Mouse (Mus musculus) hindbrain, postnatal 0 days (tissue): ENCODE measurements around the gene Crebbp. TPM values are rescaled to one million over a fixed set of nuclear protein-coding genes. Genes with fewer than 3 reads are reported as not detected.

Experiments
- ATAC-seq: fragments of 200-750 bp; cut with Nextera tagmentation; 2 replicates; pipeline ENCODE4 v1.8.0; 2017; ENCODE audit warnings: mild to moderate bottlenecking, moderate TSS enrichment, moderate library complexity
- DNase-seq: peaks from one replicate; pipeline ENCODE4 v3.0.0-alpha.2; 2015; ENCODE audit warnings: low spot score
- H3K27ac ChIP-seq: fragments of 300-500 bp; sonication (generic); 2 replicates; pipeline ENCODE4 v1.5.1; 2014; ENCODE audit warnings: mild to moderate bottlenecking
- H3K27me3 ChIP-seq: fragments of 300-500 bp; sonication (generic); 2 replicates; pipeline ENCODE4 v1.6.1; 2014; ENCODE audit warnings: low read length, mixed read lengths; ENCODE audit not compliant: insufficient read depth
- H3K36me3 ChIP-seq: fragments of 300-500 bp; sonication (generic); 2 replicates; pipeline ENCODE4 v1.6.1; 2014; ENCODE audit warnings: low read length, mixed read lengths; ENCODE audit not compliant: insufficient read depth
- H3K4me1 ChIP-seq: fragments of 300-500 bp; sonication (generic); 2 replicates; pipeline ENCODE4 v1.6.1; 2014; ENCODE audit warnings: antibody characterized with exemption, low read length, mixed read lengths; ENCODE audit not compliant: insufficient read depth
- H3K4me2 ChIP-seq: fragments of 300-500 bp; sonication (generic); 2 replicates; pipeline ENCODE4 v1.6.1; 2014; ENCODE audit warnings: low read depth, mild to moderate bottlenecking, low read length, moderate library complexity, mixed read lengths
- H3K4me3 ChIP-seq: fragments of 300-500 bp; sonication (generic); 2 replicates; pipeline ENCODE4 v1.5.1; 2014; ENCODE audit warnings: low read length
- H3K9ac ChIP-seq: fragments of 300-500 bp; sonication (generic); replicated peaks from 2 replicates; pipeline ENCODE4 v1.6.1; 2014; ENCODE audit warnings: mild to moderate bottlenecking, low read length, moderate library complexity, mixed read lengths
- H3K9me3 ChIP-seq: fragments of 300-500 bp; sonication (generic); 2 replicates; pipeline ENCODE4 v1.6.1; 2016; ENCODE audit warnings: low read length, mixed read lengths
- CTCF ChIP-seq: IDR thresholded peaks from 2 replicates; pipeline ENCODE4 v1.5.1; 2016; ENCODE audit warnings: antibody characterized with exemption, control low read depth, low read depth
- WGBS: fragments of 180-500 bp; shearing (Covaris S2); extraction: QIAGEN DNeasy Blood & Tissue Kit; methylation state at CpG from one replicate; pipeline ENCODE4 v1.1.7; 2014; 5-methylcytosine and 5-hydroxymethylcytosine counted together
- polyA plus RNA-seq: library from polyadenylated mRNA; unstranded; fragments of >200 nt; fragmentation: Nextera tagmentation; extraction: Ambion mirVana; gene quantifications from 2 replicates; pipeline ENCODE4 v1.2.1, GENCODE M21; 2015
- total RNA-seq: library from RNA; depleted of rRNA; stranded (reverse); fragments of >200 nt; gene quantifications from 2 replicates; pipeline ENCODE4 v1.2.3, GENCODE M21; 2014

The Crebbp gene
- total and polyA plus RNA-seq, 2 experiments from 2014 or later = 28.3 to 61.6 TPM

DNA sequence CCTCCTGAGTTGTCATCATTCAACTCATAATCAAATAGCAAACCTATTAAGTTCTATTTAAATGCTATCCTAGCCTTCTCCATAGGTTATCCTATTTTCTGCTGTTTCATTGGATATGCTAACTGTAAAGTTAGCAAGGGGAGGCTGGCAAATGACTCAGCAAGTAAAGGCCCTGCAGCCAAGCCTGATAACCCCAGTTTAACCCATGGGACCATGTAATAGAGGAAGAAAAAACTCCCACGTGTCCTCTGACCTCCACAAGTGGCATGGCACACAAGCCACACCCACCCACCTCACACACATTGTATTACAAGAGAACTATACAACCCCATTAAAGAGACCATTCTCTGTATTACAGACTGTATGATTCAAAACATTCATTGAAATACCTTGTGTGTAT is 13.8 kb downstream of the Crebbp start:
- H3K4me3 ChIP-seq = no peak overlapping the region
- DNase-seq (no peak), ATAC-seq (no peak)
- TF ChIP-seq CTCF = no peak
- WGBS = 26% methylated on average over 1 of the region's 1 CpGs
- 0 out of 2 replicates have a peak, but pooled peaks cover 5% of the 10 kb centered on the region for H3K4me1 ChIP-seq
- no peaks in the 10 kb centered on the region for H3K36me3 ChIP-seq
- H3K9me3 ChIP-seq = no peaks in the 10 kb centered on the region
- no peak overlapping the region for H3K9ac ChIP-seq
- H3K4me2 ChIP-seq = no peak overlapping the region
- no peaks in the 10 kb centered on the region for H3K27me3 ChIP-seq
- no peak overlapping the region for H3K27ac ChIP-seq

DNA sequence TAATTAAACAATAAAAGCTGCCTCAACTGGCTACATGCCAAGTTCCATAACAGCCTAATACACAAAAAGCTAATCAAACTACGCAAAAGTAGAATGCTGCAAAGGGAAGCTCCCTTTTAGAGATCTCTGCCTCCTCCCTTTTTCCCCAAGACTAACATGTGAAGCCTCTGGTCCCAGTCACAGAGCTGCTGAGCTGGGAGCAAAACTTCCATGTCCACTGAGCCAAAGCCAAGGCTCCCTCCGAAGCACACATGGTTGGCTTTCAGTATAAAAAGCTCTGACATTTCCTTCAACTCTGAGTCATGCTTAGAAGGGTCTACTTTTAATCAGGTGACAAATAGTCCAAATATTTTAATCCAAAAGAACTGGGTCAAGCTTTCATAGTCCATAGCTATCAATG is 14.2 kb downstream of the Crebbp start:
- Histone ChIP-seq H3K4me1 (0 out of 2 replicates have a peak, but pooled peaks cover 5% of the 10 kb centered on the region), H3K4me2 (no peak overlapping the region), H3K9me3 (no peaks in the 10 kb centered on the region), H3K36me3 (no peaks in the 10 kb centered on the region), H3K4me3 (no peak overlapping the region), H3K27me3 (no peaks in the 10 kb centered on the region), H3K27ac (no peak overlapping the region), H3K9ac (no peak overlapping the region)
- DNase-seq (peak; percentile 12), ATAC-seq (no peak)
- TF ChIP-seq CTCF = no peak
- 40% methylated on average over 2 of the region's 2 CpGs for WGBS

DNA sequence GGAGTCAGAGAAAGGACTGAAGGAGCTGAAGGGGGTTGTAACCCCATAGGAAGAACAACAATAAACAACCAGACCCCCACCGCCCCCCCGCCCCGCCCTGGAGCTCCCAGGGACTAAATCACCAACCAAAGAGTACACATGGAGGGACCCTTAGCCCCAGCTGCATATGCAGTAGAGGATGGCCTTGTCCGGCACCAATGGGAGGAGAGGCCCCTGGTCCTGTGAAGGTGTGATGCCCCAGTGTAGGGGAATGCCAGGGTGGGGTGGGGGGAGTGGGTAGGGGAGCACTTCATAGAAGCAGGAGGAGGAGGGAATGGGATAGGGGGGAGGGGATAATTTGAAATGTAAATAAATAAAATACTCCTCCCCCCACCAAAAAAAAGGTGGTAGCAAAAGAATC is 15.8 kb downstream of the Crebbp start:
- TF ChIP-seq CTCF = no peak
- H3K36me3 ChIP-seq = no peaks in the 10 kb centered on the region
- 97% methylated on average over 4 of the region's 4 CpGs for WGBS
- no peak overlapping the region for H3K27ac ChIP-seq
- H3K4me3 ChIP-seq = no peak overlapping the region
- H3K9ac ChIP-seq = no peak overlapping the region
- H3K27me3 ChIP-seq = no peaks in the 10 kb centered on the region
- 0 out of 2 replicates have a peak, but pooled peaks cover 5% of the 10 kb centered on the region for H3K4me1 ChIP-seq
- ATAC-seq = no peak
- no peaks in the 10 kb centered on the region for H3K9me3 ChIP-seq
- no peak overlapping the region for H3K4me2 ChIP-seq
- DNase-seq = no peak

DNA sequence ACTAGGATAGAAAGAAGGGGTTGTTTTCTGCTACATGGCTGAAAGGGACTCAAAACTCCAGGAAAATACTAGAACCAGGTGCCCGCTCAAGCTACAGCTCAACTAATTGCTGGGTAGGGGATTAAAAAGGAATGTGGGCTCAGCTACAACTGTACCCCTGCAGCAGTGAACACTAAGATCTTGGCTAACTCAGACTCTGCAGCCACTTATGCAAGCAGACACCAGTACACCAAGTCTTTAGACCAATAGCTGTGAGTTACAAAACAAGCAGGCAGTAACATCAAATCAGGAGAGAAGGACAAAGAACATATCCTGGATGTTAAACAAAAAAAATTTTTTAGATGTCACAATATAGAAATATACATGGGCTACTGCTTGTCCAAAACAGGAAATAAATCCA is 23.6 kb downstream of the Crebbp start:
- no peak for DNase-seq
- 95% methylated on average over 1 of the region's 1 CpGs for WGBS
- no peak for TF ChIP-seq CTCF

DNA sequence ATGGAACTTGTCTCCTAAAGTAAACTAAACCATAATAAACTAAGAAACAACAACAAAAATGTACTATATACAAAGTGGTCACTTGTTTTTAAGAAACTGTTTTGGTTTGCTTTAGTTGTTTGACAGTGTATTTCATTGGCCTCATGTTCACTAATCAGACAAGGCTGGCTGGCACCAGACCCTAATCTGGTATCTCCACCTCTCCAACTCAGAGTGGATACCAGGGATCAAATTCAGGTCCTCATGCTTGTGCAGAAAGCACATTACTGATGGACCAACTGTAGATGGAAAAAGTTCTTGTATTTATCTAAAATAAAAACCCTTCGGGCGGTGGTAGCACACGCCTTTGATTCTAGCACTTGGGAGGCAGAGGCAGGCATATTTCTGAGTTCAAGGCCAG is 38.7 kb downstream of the Crebbp start:
- no peaks in the 10 kb centered on the region for H3K9me3 ChIP-seq
- peaks cover 15% of the 10 kb centered on the region for H3K36me3 ChIP-seq
- H3K27ac ChIP-seq = no peak overlapping the region
- DNase-seq = no peak
- H3K4me1 ChIP-seq = no peaks in the 10 kb centered on the region
- no peaks in the 10 kb centered on the region for H3K27me3 ChIP-seq
- H3K4me3 ChIP-seq = no peak overlapping the region
- no peak overlapping the region for H3K9ac ChIP-seq
- no peak for TF ChIP-seq CTCF
- ATAC-seq = no peak
- 98% methylated on average over 3 of the region's 3 CpGs for WGBS
- no peak overlapping the region for H3K4me2 ChIP-seq

More for the DNA sequence above, 23.6 kb downstream of the Crebbp start:
- H3K9ac ChIP-seq = no peak overlapping the region
- no peaks in the 10 kb centered on the region for H3K27me3 ChIP-seq
- H3K9me3 ChIP-seq = no peaks in the 10 kb centered on the region
- H3K4me1 ChIP-seq = no peaks in the 10 kb centered on the region
- H3K36me3 ChIP-seq = no peaks in the 10 kb centered on the region
- H3K27ac ChIP-seq = no peak overlapping the region
- no peak for ATAC-seq
- H3K4me2 ChIP-seq = no peak overlapping the region
- H3K4me3 ChIP-seq = no peak overlapping the region

DNA sequence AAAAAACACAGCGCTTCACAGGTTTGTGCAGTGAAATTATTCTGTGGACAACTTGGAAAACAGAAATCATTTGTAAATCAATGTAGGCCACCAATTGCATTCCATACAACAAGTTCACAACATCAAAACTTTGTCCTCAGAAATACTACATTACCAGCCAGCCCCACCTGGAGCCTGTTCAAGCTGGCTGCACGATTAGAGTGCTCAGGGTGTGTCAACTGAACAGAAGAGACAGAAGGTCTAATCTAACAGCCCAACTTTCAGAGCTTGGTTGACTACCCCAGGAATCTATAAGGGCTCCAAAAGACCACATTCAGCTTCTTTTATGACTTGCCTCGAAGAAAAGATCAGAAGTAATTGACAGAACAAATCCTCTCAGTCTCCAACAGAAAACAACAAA is 44.3 kb downstream of the Crebbp start:
- no peak for TF ChIP-seq CTCF
- 73% methylated on average over 3 of the region's 3 CpGs for WGBS

DNA sequence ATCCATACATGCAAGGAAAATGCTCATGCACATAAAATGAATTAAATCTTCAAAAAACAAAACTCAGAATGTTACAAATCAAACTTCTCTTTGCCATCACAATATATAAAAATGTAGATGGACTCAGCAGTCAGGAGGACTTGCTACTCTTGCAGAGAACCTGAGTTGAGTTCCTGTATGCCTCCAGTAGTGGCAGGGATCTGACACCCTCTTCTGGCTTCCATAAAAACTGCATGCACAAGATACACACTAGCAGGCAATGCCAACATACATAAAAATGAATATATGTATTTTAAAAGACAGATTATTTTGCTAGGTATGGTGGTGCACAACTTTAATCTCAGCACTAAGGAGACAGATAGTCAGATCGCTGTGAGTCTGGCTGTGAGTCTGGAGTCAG is 45.3 kb downstream of the Crebbp start:
- Histone ChIP-seq H3K36me3 (no peaks in the 10 kb centered on the region), H3K9ac (no peak overlapping the region), H3K4me2 (no peak overlapping the region), H3K4me3 (no peak overlapping the region), H3K27ac (no peak overlapping the region), H3K27me3 (no peaks in the 10 kb centered on the region), H3K9me3 (no peaks in the 10 kb centered on the region), H3K4me1 (no peaks in the 10 kb centered on the region)
- DNase-seq (peak; percentile 3), ATAC-seq (no peak)
- TF ChIP-seq CTCF = peak; percentile 41
- 94% methylated on average over 1 of the region's 1 CpGs for WGBS

More for the DNA sequence above, 44.3 kb downstream of the Crebbp start:
- Histone ChIP-seq H3K9me3 (no peaks in the 10 kb centered on the region), H3K9ac (no peak overlapping the region), H3K36me3 (no peaks in the 10 kb centered on the region), H3K27ac (no peak overlapping the region), H3K4me1 (no peaks in the 10 kb centered on the region), H3K4me3 (no peak overlapping the region), H3K4me2 (no peak overlapping the region), H3K27me3 (no peaks in the 10 kb centered on the region)
- ATAC-seq (no peak), DNase-seq (no peak)
